Comparison of ENCODE assay signal across 8 mouse cellular contexts in genomic region chr4:132938181-132938941, GRCm38 (mm10). TPM values are rescaled to one million over a fixed set of nuclear protein-coding genes. Genes with fewer than 3 reads are reported as not detected.
A peak's percentile ranks its signal among the peaks of the same experiment; 100 is the strongest.
DNase-seq lines count a peak whose midpoint lies in the region; ATAC-seq lines count a peak whose summit lies in the region.
"Had no signal": no experiment of that assay in that cellular context is flagged by ENCODE, and none has a peak within 500 bp of the region (broad histone marks: within the 10 kb centered on the region; RNA-seq: fewer than 3 reads in every experiment).

No protein-coding gene starts in this region.

- peak overlapping the region; percentile 20; the same call in 1 of the 2 replicates for H3K4me3 ChIP-seq in forebrain, embryonic 16.5 days (replicated peaks; ENCODE audit: low read length)
- H3K4me3 ChIP-seq in intestine, embryonic 16.5 days (ENCODE audit: low read length), result no peak overlapping the region
- H3K4me3 ChIP-seq: lung, embryonic 15.5 days had no signal

- no peaks in the 10 kb centered on the region for H3K36me3 ChIP-seq in forebrain, embryonic 16.5 days (ENCODE audit: control insufficient read depth, insufficient read depth)
- H3K36me3 ChIP-seq in intestine, embryonic 16.5 days (ENCODE audit: control insufficient read depth, insufficient read depth, low read length), result no peaks in the 10 kb centered on the region
- H3K36me3 ChIP-seq: lung, embryonic 15.5 days had no signal

- peak; percentile 51 for DNase-seq in 3T3-L1 (ENCODE audit: low read depth, low spot score)
- DNase-seq in adrenal gland, postnatal 25 days, result peak; percentile 28
- DNase-seq in left cerebral cortex, postnatal 36 days (ENCODE audit: low spot score in 2 of 2), result peak; percentile 63 to 70
- DNase-seq in right cerebral cortex, postnatal 36 days (ENCODE audit: low spot score in 2 of 2), result peak; percentile 53 to 64
- DNase-seq in c-Kit-positive CD71-positive TER-119-positive erythroid progenitor cells, embryonic 14.5 days (ENCODE audit: low spot score), result no peak

- WGBS in forebrain, embryonic 16.5 days, result 32% methylated on average over 12 of the region's 12 CpGs
- WGBS in intestine, embryonic 16.5 days, result 54% methylated on average over 12 of the region's 12 CpGs

- H3K4me2 ChIP-seq in forebrain, embryonic 16.5 days (ENCODE audit: low read length), result peak overlapping the region; percentile 39
- H3K4me2 ChIP-seq in intestine, embryonic 16.5 days (ENCODE audit: low read depth, low read length), result 0 out of 2 replicates have a peak overlapping the region, but pooled peaks have one; percentile 3

- H3K27me3 ChIP-seq in forebrain, embryonic 16.5 days (replicated peaks; ENCODE audit: control insufficient read depth, insufficient read depth, low read length), result no peaks in the 10 kb centered on the region
- H3K27me3 ChIP-seq in intestine, embryonic 16.5 days (replicated peaks; ENCODE audit: control insufficient read depth, insufficient read depth, low read length), result no peaks in the 10 kb centered on the region

- ATAC-seq in forebrain, embryonic 16.5 days, result peak; percentile 91
- ATAC-seq in intestine, embryonic 16.5 days, result no peak

- peaks cover 16% of the 10 kb centered on the region for H3K4me1 ChIP-seq in forebrain, embryonic 16.5 days (replicated peaks; ENCODE audit: control insufficient read depth, insufficient read depth, low read length)
- peaks cover 8% of the 10 kb centered on the region for H3K4me1 ChIP-seq in intestine, embryonic 16.5 days (ENCODE audit: control insufficient read depth, insufficient read depth, low read length)

- H3K9me3 ChIP-seq in forebrain, embryonic 16.5 days (ENCODE audit: control insufficient read depth, low read length), result no peaks in the 10 kb centered on the region
- H3K9me3 ChIP-seq in intestine, embryonic 16.5 days (ENCODE audit: control insufficient read depth, low read length), result no peaks in the 10 kb centered on the region
- H3K9me3 ChIP-seq: lung, embryonic 15.5 days had no signal

- peak overlapping the region; percentile 32; the same call in 1 of the 2 replicates for H3K9ac ChIP-seq in forebrain, embryonic 16.5 days (replicated peaks; ENCODE audit: low read depth, low read length)
- H3K9ac ChIP-seq in intestine, embryonic 16.5 days (ENCODE audit: low read depth, low read length), result peak overlapping the region; percentile 45; the same call in 1 of the 2 replicates
- H3K9ac ChIP-seq: lung, embryonic 15.5 days had no signal

- H3K27ac ChIP-seq in forebrain, embryonic 16.5 days (ENCODE audit: low read length), result peak overlapping the region; percentile 96
- peak overlapping the region; percentile 33 for H3K27ac ChIP-seq in intestine, embryonic 16.5 days (ENCODE audit: low read length)
- H3K27ac ChIP-seq: lung, embryonic 15.5 days had no signal

- intact Hi-C loops in left cerebral cortex, postnatal 36 days (cut with DNase I), result no loop called here

RNA-seq across cellular contexts. Expression of gene Fam76a, which starts 16.0 kb away (rescaled TPM):
- total RNA-seq in adrenal gland, postnatal 25 days (2021), result 35.3 and 36.6 TPM in 2 replicates
- polyA plus RNA-seq in forebrain, embryonic 16.5 days (2015; fragmentation: Nextera tagmentation; extraction: Ambion mirVana), result 51.0 and 53.4 TPM in 2 replicates
- polyA plus RNA-seq in intestine, embryonic 16.5 days (2015; fragmentation: Nextera tagmentation; extraction: Ambion mirVana), result 40.5 and 45.6 TPM in 2 replicates
- 10 to 100 TPM; 49.9 to 57.7 TPM for total RNA-seq in left cerebral cortex, postnatal 36 days (2021)

RNA-seq across cellular contexts. Expression of gene Fgr, which starts 35.5 kb away (rescaled TPM):
- total RNA-seq in adrenal gland, postnatal 25 days (2021), result 0.33 TPM in 1 of 2 replicates, not detected in the other
- not detected in 2 replicates for polyA plus RNA-seq in forebrain, embryonic 16.5 days (2015; fragmentation: Nextera tagmentation; extraction: Ambion mirVana)
- polyA plus RNA-seq in intestine, embryonic 16.5 days (2015; fragmentation: Nextera tagmentation; extraction: Ambion mirVana), result 3.1 and 3.5 TPM in 2 replicates
- total RNA-seq in left cerebral cortex, postnatal 36 days (2021), result under 1 TPM in 1 of 2 experiments, not detected in 1; 0.17 TPM

RNA-seq across cellular contexts. Expression of gene Stx12, which starts 54.1 kb away (rescaled TPM):
- 56.4 and 57.6 TPM in 2 replicates for total RNA-seq in adrenal gland, postnatal 25 days (2021)
- polyA plus RNA-seq in forebrain, embryonic 16.5 days (2015; fragmentation: Nextera tagmentation; extraction: Ambion mirVana), result 164 and 177 TPM in 2 replicates
- polyA plus RNA-seq in intestine, embryonic 16.5 days (2015; fragmentation: Nextera tagmentation; extraction: Ambion mirVana), result 54.3 and 55.0 TPM in 2 replicates
- total RNA-seq in left cerebral cortex, postnatal 36 days (2021), result 100 to 1,000 TPM in 1 of 2 experiments, 10 to 100 TPM in 1; 96.5 to 101 TPM
